Mouse (Mus musculus) kidney, embryonic 16.5 days (tissue): ENCODE data around the gene Acrbp. TPM values are rescaled to one million over a fixed set of nuclear protein-coding genes. Genes with fewer than 3 reads are reported as not detected.

Source experiments
- ATAC-seq: fragments of 200-750 bp; cut with Nextera tagmentation; 2 replicates; pipeline ENCODE4 v1.8.0; 2017; ENCODE audit warnings: moderate TSS enrichment; ENCODE audit not compliant: low FRiP score, low TSS enrichment
- H3K27ac ChIP-seq: fragments of 300-500 bp; sonication (generic); 2 replicates; pipeline ENCODE4 v1.5.1; 2014; ENCODE audit warnings: low read length
- H3K27me3 ChIP-seq: fragments of 300-500 bp; sonication (generic); 2 replicates; pipeline ENCODE4 v1.6.1; 2014; ENCODE audit warnings: low read length, control low read depth, mixed read lengths; ENCODE audit not compliant: insufficient read depth
- H3K36me3 ChIP-seq: fragments of 300-500 bp; sonication (generic); 2 replicates; pipeline ENCODE4 v1.6.1; 2014; ENCODE audit warnings: low read length, control low read depth, mixed read lengths; ENCODE audit not compliant: insufficient read depth
- H3K4me1 ChIP-seq: fragments of 300-500 bp; sonication (generic); 2 replicates; pipeline ENCODE4 v1.6.1; 2014; ENCODE audit warnings: low read length, control low read depth, mixed read lengths; ENCODE audit not compliant: insufficient read depth
- H3K4me2 ChIP-seq: fragments of 300-500 bp; sonication (generic); replicated peaks from 2 replicates; pipeline ENCODE4 v1.6.1; 2014; ENCODE audit warnings: low read depth, low read length
- H3K4me3 ChIP-seq: fragments of 300-500 bp; sonication (generic); 2 replicates; pipeline ENCODE4 v1.5.1; 2014; ENCODE audit warnings: mild to moderate bottlenecking, low read length
- H3K9ac ChIP-seq: fragments of 300-500 bp; sonication (generic); replicated peaks from 2 replicates; pipeline ENCODE4 v1.6.1; 2014; ENCODE audit warnings: low read length
- H3K9me3 ChIP-seq: fragments of 300-500 bp; sonication (generic); 2 replicates; pipeline ENCODE4 v1.6.1; 2016; ENCODE audit warnings: low read length, control low read depth
- WGBS: fragments of 180-500 bp; shearing (Covaris S2); extraction: QIAGEN DNeasy Blood & Tissue Kit; methylation state at CpG from one replicate; pipeline ENCODE4 v1.1.7; 2014; 5-methylcytosine and 5-hydroxymethylcytosine counted together
- polyA plus RNA-seq: library from polyadenylated mRNA; unstranded; fragments of >200 nt; fragmentation: Nextera tagmentation; extraction: Ambion mirVana; gene quantifications from 2 replicates; pipeline ENCODE4 v1.2.1, GENCODE M21; 2015

The Acrbp gene
- polyA plus RNA-seq, 1 experiment from 2014 or later, result 16.3 TPM

DNA sequence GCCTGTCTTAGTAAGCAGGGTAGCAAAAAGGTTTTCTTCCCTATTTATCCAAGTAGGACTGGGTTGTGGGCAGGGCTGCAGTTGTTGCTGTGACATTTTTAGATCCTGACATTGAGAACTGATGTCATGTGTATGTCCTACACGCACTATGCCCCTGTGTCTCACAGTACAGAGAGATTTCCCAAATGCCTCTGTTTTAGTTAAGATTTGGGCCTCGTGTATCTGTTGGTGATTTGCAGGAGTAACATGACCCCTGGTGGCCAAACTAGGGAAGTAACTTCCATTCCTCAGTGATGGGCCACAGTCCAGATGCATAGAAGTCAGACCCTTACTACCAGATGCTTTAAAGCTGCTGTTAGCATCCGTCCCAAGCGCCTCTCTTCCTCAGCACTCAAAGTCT lies 34.9 kb downstream of the Acrbp start:
- no peak for ATAC-seq
- no peak overlapping the region for H3K4me2 ChIP-seq
- WGBS, result 0% methylated on average over 4 of the region's 4 CpGs
- no peaks in the 10 kb centered on the region for H3K36me3 ChIP-seq
- H3K4me3 ChIP-seq, result no peak overlapping the region
- no peaks in the 10 kb centered on the region for H3K9me3 ChIP-seq
- 0 out of 2 replicates have a peak overlapping the region, but pooled peaks have one; percentile 1 for H3K27ac ChIP-seq
- no peaks in the 10 kb centered on the region for H3K27me3 ChIP-seq
- H3K9ac ChIP-seq, result 0 out of 2 replicates have a peak overlapping the region, but pooled peaks have one; percentile 34
- peaks cover 23% of the 10 kb centered on the region for H3K4me1 ChIP-seq

DNA sequence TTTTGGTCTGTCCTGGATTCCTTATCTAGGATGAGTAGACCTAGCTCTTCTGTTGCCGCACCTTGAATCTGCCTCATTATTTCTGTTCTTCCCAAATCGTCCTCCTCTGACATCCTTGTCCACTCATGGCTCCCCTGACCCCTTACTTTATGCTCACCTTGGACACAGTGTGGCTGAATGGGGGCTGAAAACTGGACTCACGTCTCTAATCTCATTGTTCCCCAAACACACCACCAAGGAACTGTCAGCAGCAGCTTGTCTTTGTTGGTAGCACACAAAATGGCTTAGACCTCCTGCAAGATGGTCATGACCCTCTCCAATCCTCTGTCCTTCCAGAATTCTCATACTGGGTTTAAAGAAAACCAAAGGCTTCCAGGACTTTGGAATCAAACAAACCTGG lies 38.4 kb downstream of the Acrbp start:
- no peaks in the 10 kb centered on the region for H3K9me3 ChIP-seq
- H3K4me1 ChIP-seq, result peaks cover 36% of the 10 kb centered on the region
- peak overlapping the region; percentile 99 for H3K27ac ChIP-seq
- ATAC-seq, result no peak
- H3K4me3 ChIP-seq, result no peak overlapping the region
- no peak overlapping the region for H3K9ac ChIP-seq
- no peaks in the 10 kb centered on the region for H3K36me3 ChIP-seq
- WGBS, result 83% methylated on average over 3 of the region's 3 CpGs
- no peak overlapping the region for H3K4me2 ChIP-seq
- no peaks in the 10 kb centered on the region for H3K27me3 ChIP-seq

DNA sequence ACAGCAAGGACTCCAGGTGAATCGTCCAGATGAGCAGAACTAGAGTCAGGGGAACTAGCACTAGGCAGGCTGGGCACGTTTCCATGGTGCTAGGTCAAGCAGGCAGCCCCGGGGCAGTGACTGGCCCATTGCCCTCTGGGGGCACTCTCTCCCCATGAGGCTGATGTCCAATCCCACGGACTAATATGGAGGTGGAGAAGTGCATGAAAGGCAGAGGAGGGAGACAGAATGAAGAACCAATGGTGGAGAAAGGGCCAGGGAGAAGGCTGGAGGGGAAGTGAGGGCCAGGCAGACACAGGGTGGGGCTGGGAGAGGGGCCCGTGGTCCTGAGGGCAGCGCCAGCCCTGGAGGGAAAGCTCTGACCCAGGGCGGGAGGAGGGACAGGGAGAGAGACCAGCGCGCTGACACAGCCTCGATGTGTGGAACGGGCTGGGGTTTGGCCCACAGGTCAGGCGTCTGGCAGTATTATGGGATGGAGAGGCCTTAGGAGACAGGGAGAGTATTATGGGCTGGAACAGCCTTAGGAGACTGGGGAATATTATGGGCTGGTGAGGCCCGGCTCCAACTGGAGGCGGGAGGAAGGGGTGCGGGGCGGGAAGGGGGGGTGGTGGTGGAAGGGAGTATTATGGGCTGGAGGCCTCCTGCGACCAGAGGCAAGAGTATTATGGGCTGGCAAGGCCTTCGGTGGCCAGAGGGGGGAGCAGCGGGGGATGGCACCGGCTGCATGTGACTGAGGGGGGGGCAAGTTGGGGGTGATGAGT lies 39.3 kb downstream of the Acrbp start:
- H3K9me3 ChIP-seq, result no peaks in the 10 kb centered on the region
- peak; percentile 90 for ATAC-seq
- WGBS, result 4% methylated on average over 20 of the region's 20 CpGs
- H3K9ac ChIP-seq, result peak overlapping the region; percentile 57
- H3K4me2 ChIP-seq, result peak overlapping the region; percentile 56
- peak overlapping the region; percentile 99 for H3K27ac ChIP-seq
- 0 out of 2 replicates have a peak overlapping the region, but pooled peaks have one; percentile 9 for H3K4me3 ChIP-seq
- H3K36me3 ChIP-seq, result no peaks in the 10 kb centered on the region
- H3K4me1 ChIP-seq, result peaks cover 36% of the 10 kb centered on the region
- no peaks in the 10 kb centered on the region for H3K27me3 ChIP-seq

DNA sequence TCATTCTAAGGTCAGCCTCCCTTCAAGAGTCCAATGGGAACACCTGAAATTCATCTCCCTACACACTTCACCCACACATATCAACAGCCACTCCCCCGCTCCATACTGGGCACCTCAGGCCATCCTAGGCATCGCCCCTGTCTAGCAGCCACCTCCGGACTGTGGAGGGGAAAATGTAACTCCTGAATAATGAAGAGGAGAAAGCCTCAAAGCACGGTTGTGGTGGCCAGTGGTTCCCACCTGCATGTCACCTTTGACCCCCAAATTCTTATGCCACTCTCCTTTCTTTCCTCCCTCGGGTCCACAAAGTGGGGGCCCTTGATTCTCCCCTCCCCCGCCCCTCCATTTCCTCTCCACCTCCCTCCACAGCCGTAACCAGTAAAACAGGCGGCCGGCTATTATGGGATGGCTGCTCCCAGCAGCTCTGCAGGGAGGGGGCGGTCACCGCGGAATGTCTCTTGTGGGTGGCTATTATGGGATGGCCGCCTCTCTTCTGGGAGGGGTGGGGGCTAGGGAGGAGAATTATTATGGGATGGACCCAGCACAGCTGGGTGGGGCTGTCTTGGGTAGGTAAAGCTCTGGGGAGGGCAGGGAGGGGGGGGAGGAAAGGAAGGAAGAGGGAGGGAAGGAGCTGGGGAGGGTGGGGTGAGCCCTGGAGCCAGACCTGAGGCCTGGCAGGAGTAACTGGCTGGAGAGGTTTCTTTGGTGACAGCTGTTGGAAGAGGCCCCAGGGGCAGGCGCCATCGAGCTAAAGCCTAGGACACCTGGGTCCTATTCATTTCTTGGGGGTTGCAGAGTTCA lies 40.2 kb downstream of the Acrbp start:
- H3K4me1 ChIP-seq, result peaks cover 31% of the 10 kb centered on the region
- peak overlapping the region; percentile 29 for H3K4me3 ChIP-seq
- peak; percentile 64 for ATAC-seq
- H3K27ac ChIP-seq, result peak overlapping the region; percentile 99
- no peaks in the 10 kb centered on the region for H3K27me3 ChIP-seq
- 3% methylated on average over 15 of the region's 15 CpGs for WGBS
- H3K4me2 ChIP-seq, result peak overlapping the region; percentile 56
- H3K9ac ChIP-seq, result peak overlapping the region; percentile 58
- H3K36me3 ChIP-seq, result no peaks in the 10 kb centered on the region
- H3K9me3 ChIP-seq, result no peaks in the 10 kb centered on the region

DNA sequence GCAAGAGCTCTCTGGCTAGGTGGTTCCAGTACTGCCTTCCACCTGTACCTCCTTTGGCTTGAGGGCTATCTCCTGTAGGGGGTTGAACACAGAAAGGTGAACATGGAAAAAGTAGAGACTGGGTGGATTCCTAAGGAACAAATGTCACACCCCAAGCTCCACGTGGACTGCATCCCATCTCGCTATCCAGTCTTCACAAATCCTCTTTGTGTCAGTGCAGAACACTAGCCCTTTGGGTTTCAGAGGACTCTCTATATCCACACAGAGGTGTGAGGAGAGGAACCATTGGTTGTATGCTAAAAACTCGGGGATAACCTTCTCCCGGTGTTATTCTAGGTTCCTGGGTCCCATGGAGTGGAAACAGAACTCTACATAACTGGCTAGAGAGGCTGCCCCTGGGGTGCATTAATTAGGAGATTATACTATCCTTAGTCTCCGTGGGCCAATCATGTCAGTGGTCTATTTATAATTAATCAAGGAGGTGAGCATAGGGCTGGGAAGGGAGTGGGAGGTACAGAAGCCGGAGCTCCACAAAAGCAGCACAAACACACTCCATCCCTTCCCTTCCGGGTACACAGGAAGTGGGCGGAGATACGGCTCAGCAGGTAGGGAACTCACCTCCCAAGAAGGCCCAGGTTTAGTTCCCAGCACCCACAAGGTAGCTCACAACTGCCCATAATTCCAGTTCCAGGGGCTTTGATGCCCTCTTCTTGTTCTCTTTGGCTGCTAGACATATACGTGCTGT lies 41.0 kb downstream of the Acrbp start:
- peaks cover 33% of the 10 kb centered on the region for H3K4me1 ChIP-seq
- ATAC-seq, result no peak
- peak overlapping the region; percentile 58 for H3K9ac ChIP-seq

DNA sequence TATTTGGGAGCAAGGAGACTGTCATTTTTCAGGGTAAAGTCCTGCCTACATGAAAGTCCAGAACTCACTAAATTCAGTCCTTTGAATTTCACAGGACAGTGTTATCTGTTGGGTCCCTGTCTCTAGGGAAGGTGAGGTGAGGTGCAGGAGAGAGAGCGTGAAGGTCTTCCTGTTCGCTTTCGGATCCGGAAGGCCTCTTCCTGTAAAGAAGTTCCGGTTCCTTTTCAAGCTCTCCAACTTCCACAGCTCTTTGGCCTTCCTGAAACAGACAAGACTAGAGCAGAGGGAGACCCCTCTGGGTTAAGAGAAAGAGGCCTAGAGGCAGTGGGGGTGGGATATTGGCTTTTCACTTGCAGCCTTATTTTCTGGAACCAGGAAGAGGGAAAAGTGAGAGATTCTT lies 42.9 kb downstream of the Acrbp start:
- no peaks in the 10 kb centered on the region for H3K36me3 ChIP-seq
- ATAC-seq, result no peak
- no peak overlapping the region for H3K4me3 ChIP-seq
- 86% methylated on average over 5 of the region's 5 CpGs for WGBS
- peaks cover 36% of the 10 kb centered on the region for H3K4me1 ChIP-seq
- H3K9me3 ChIP-seq, result no peaks in the 10 kb centered on the region
- no peak overlapping the region for H3K4me2 ChIP-seq
- no peaks in the 10 kb centered on the region for H3K27me3 ChIP-seq
- peak overlapping the region; percentile 72 for H3K27ac ChIP-seq
- no peak overlapping the region for H3K9ac ChIP-seq

More for the DNA sequence above, 41.0 kb downstream of the Acrbp start:
- no peaks in the 10 kb centered on the region for H3K27me3 ChIP-seq
- H3K36me3 ChIP-seq, result no peaks in the 10 kb centered on the region
- H3K9me3 ChIP-seq, result no peaks in the 10 kb centered on the region
- H3K4me2 ChIP-seq, result peak overlapping the region; percentile 56
- peak overlapping the region; percentile 99 for H3K27ac ChIP-seq
- WGBS, result 48% methylated on average over 10 of the region's 10 CpGs
- H3K4me3 ChIP-seq, result peak overlapping the region; percentile 6; the same call in 1 of the 2 replicates

DNA sequence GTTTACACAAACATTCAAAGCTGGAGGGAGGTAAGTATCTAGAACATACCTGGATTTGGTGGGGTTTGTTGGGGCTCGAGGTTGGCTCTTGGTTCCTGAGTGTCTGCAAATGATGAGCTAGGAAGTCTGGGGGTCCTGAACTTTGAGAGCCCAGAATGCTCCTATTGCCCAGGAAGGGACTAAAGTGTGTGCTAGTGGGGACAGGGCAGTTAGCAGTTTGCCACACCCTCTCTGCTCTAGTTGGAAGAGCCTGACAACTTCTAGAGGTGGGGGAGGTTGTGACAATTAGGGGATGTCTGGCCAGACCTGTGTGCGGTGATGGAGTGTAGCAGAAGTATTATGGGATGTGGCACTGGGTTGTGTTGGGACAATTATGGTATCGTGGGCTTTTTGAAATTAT lies 45.4 kb downstream of the Acrbp start:
- Histone ChIP-seq H3K4me3 (no peak overlapping the region), H3K4me1 (peaks cover 42% of the 10 kb centered on the region), H3K27me3 (no peaks in the 10 kb centered on the region), H3K4me2 (no peak overlapping the region), H3K9ac (no peak overlapping the region), H3K9me3 (no peaks in the 10 kb centered on the region), H3K27ac (peak overlapping the region; percentile 99), H3K36me3 (peaks cover 4% of the 10 kb centered on the region; the same call in 1 of the 2 replicates)
- 33% methylated on average over 3 of the region's 3 CpGs for WGBS
- ATAC-seq, result no peak

DNA sequence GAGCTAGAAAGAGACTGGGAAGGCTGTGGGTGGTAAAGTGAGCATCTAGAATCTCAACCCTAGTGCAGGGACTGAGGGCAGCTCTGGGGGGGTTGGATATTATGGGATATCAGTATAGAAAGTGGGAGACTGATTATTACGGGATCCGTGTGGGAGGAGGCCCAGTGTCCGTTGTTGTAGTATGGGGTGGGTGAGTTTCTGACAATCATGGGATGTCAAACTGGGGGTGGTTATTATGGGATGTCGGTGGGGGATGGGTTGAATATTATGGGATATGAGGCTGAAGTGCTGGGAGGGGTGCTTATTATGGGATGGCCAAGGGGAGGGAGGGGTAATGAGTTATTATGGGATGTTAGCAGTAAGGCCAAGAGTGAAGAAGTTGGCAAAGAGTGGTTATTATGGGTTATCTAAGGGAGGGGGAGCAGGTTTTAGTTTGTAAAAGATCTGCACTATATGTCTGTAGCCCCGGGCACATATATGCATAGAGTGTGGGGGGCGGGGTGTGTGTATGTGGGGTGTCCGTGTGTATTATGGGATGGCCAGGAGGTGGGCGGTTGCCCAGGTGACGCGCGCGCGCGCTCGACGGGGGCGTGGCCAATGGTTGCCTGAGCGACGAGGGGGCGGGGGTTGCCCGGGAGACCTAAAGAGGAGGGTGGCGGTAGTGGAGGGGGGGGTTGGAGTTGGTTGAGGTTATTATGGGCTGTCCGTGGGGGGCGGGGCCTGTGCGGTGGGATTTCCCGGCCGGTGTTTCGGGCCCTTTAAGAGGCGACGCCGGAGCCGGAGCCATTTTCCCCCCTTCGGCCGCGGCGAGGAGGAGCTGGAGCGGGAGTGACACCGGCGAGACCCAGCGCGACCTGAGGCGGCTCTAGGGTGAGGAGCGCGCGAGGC lies 46.1 kb downstream of the Acrbp start, which contains the start of gene Chd4:
TSS of gene Chd4 (plus strand) at position 591 of the 888 bp plus-strand sequence.
- peak within 1 kb of the TSS; percentile 95 for H3K9ac ChIP-seq
- peaks cover 12% of the 10 kb centered on the region for H3K36me3 ChIP-seq
- ATAC-seq, result peak; percentile 66
- H3K4me3 ChIP-seq, result peak within 1 kb of the TSS; percentile 93
- peak within 1 kb of the TSS; percentile 85 for H3K4me2 ChIP-seq
- 1% methylated on average over 43 of the region's 45 CpGs for WGBS
- peak within 1 kb of the TSS; percentile 99 for H3K27ac ChIP-seq
- peaks cover 40% of the 10 kb centered on the region for H3K4me1 ChIP-seq
- H3K9me3 ChIP-seq, result no peaks in the 10 kb centered on the region
- no peaks in the 10 kb centered on the region for H3K27me3 ChIP-seq

DNA sequence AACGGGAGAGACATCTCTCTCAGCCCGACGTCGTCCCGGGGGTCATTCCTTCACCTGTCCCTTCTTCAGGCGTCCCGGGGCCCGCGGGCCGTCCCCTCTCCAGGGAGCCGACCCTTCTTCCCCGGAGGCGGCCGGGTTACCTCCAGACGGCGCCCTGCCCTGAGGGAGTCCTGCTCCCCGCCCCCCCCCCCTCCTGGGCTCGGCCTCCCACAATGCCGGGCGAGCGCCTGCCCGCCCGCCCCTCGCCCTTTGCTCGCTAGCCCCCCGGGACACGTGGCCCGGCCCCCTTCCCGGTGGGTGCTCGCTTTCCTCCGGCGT lies 46.7 kb downstream of the Acrbp start:
- Histone ChIP-seq H3K4me2 (peak overlapping the region; percentile 85), H3K4me1 (peaks cover 35% of the 10 kb centered on the region), H3K4me3 (peak overlapping the region; percentile 93), H3K9ac (peak overlapping the region; percentile 95), H3K36me3 (peaks cover 18% of the 10 kb centered on the region), H3K27ac (peak overlapping the region; percentile 99), H3K9me3 (no peaks in the 10 kb centered on the region), H3K27me3 (no peaks in the 10 kb centered on the region)
- ATAC-seq, result peak; percentile 16; the same call in 1 of the 2 replicates
- WGBS, result under 1% methylated on average over 29 of the region's 32 CpGs
